Mouse (Mus musculus) thymus, postnatal 4 days (tissue): ENCODE data around the gene B4galt7.
"Not testable (repeated sequence)": the region's sequence is repeated elsewhere in the genome, so short reads cannot be mapped to it uniquely, and the experiment has no call there.

Experiments
- DNase-seq: peaks from one replicate; pipeline ENCODE4 v3.0.0; 2021

Gene B4galt7

GRCm38 (mm10) chr13:55599566-55600540, at the start of gene B4galt7:
B4galt7 (plus strand) TSS chr13:55599896.
- DNase-seq, result peak; percentile 85

GRCm38 (mm10) chr13:55555921-55556320, 43.8 kb upstream of the B4galt7 start:
- no peak for DNase-seq

GRCm38 (mm10) chr13:55557499-55557898, 42.2 kb upstream of the B4galt7 start:
- no peak for DNase-seq

GRCm38 (mm10) chr13:55563266-55563879, 36.3 kb upstream of the B4galt7 start:
- DNase-seq, result no peak

- no peak for DNase-seq
Observed at GRCm38 (mm10) chr13:55567001-55567400, 32.7 kb upstream of the B4galt7 start.

- no peak for DNase-seq
Observed at GRCm38 (mm10) chr13:55567949-55568348, 31.7 kb upstream of the B4galt7 start.

GRCm38 (mm10) chr13:55568524-55568923, 31.2 kb upstream of the B4galt7 start:
- DNase-seq, result not testable (repeated sequence)

- DNase-seq, result peak; percentile 58
Observed at GRCm38 (mm10) chr13:55569726-55570285, 29.9 kb upstream of the B4galt7 start.

- DNase-seq, result peak; percentile 70
Observed at GRCm38 (mm10) chr13:55570286-55570973, 29.3 kb upstream of the B4galt7 start.

- peak; percentile 97 for DNase-seq
Observed at GRCm38 (mm10) chr13:55571027-55571751, 28.5 kb upstream of the B4galt7 start, which contains the start of gene Fam193b. Fam193b (minus strand) TSS chr13:55571120.

GRCm38 (mm10) chr13:55571977-55572376, 27.7 kb upstream of the B4galt7 start:
- DNase-seq, result no peak

GRCm38 (mm10) chr13:55573432-55573831, 26.3 kb upstream of the B4galt7 start, which contains the start of gene Tmed9:
Tmed9 (plus strand) TSS chr13:55573732.
- no peak for DNase-seq

- no peak for DNase-seq
Observed at GRCm38 (mm10) chr13:55574321-55574720, 25.4 kb upstream of the B4galt7 start.

- DNase-seq, result peak; percentile 56
Observed at GRCm38 (mm10) chr13:55575932-55576331, 23.8 kb upstream of the B4galt7 start.

GRCm38 (mm10) chr13:55576872-55577271, 22.8 kb upstream of the B4galt7 start:
- DNase-seq, result not testable (repeated sequence)

GRCm38 (mm10) chr13:55578086-55578485, 21.6 kb upstream of the B4galt7 start:
- no peak for DNase-seq

GRCm38 (mm10) chr13:55591961-55592490, 7.7 kb upstream of the B4galt7 start:
- DNase-seq, result no peak

- peak; percentile 98 for DNase-seq
Observed at GRCm38 (mm10) chr13:55592512-55593253, 7.0 kb upstream of the B4galt7 start.

GRCm38 (mm10) chr13:55593254-55593747, 6.4 kb upstream of the B4galt7 start:
- DNase-seq, result no peak

GRCm38 (mm10) chr13:55595375-55595774, 4.3 kb upstream of the B4galt7 start:
- DNase-seq, result no peak

- DNase-seq, result no peak
Observed at GRCm38 (mm10) chr13:55596802-55597201, 2.9 kb upstream of the B4galt7 start.
